Mouse (Mus musculus) ES-E14 (cell line): ENCODE results near the gene 0610009B22Rik.
A peak's percentile ranks its signal among the peaks of the same experiment; 100 is the strongest.

ENCODE experiments used
- CHD2 ChIP-seq: IDR thresholded peaks from 2 replicates; pipeline ENCODE4 v1.6.1; 2014; ENCODE audit warnings: mild to moderate bottlenecking, low read depth, low read length, inconsistent platforms
- HCFC1 ChIP-seq: IDR thresholded peaks from 2 replicates; pipeline ENCODE4 v1.6.1; 2012; ENCODE audit warnings: low read length, inconsistent platforms, borderline replicate concordance; ENCODE audit not compliant: insufficient read depth
- MAFK ChIP-seq: IDR thresholded peaks from 2 replicates; pipeline ENCODE4 v1.6.1; 2014; ENCODE audit warnings: mild to moderate bottlenecking, low read depth, low read length, inconsistent platforms; ENCODE audit not compliant: insufficient read depth
- ZC3H11A ChIP-seq: IDR thresholded peaks from 2 replicates; pipeline ENCODE4 v1.6.1; 2012; ENCODE audit warnings: low read depth, mild to moderate bottlenecking, inconsistent platforms, low read length, borderline replicate concordance
- ZNF384 ChIP-seq: IDR thresholded peaks from 2 replicates; pipeline ENCODE4 v1.6.1; 2012; ENCODE audit warnings: low read depth, low read length, inconsistent platforms

DNA sequence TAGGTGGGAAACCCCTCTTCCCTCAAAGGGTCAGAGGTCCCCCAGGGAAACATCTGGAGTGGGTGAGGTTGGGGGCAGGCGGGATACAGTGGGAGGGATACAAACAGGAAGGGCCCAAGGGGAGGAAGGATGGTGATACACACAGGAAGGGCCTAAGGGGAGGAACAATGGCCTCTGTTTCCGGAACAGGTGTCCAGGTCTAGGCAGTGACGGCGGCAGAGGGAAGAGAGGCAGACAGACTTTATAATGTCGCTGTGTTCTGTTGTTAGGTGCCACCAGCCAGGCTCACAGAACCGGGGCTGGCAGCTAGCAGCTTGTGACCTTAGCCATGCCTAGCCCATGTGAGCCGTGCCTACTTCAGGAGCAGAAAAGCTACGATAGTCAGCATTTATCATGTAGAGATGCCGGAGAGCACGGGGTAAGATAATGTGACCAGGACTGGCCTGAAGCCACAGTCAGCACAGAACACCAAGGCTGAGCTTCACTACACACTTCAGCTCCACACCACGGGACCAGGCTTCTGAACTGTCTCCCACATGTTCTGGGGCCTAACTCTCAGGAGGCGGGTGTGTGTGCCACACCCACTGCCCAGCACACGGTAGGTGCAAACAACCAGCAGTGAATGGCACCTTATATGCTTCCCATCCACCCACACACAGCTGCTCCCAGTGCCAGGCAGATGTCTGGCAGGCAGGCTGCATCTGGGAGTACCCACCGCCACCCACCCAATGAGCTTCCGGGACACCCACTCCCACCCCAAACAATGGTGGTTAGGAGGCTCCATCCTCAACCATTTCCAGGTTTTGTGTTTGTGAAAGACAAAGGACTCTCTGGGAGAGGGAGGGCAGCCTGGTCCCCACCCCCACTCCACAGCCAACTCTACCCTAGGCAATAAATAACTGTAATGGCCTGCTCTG is 41.7 kb downstream of the 0610009B22Rik start:
- TF ChIP-seq HCFC1: peak; percentile 31; the same call in 1 of the 2 replicates
- TF ChIP-seq CHD2: no peak
- TF ChIP-seq ZC3H11A: no peak
- no peak for TF ChIP-seq ZNF384
- TF ChIP-seq MAFK: 0 out of 2 replicates have a peak, but pooled peaks have one; percentile 9
